In genomic region chr6:13030961-13031360, GRCm38 (mm10) we compare ENCODE assay signal across 8 mouse cellular contexts. TPM values are rescaled to one million over a fixed set of nuclear protein-coding genes. Genes with fewer than 3 reads are reported as not detected.
DNase-seq lines count a peak whose midpoint lies in the region; ATAC-seq and TF ChIP-seq lines count a peak whose summit lies in the region.

No protein-coding gene starts in this region.

- TF ChIP-seq CTCF in liver, postnatal 0 days (IDR thresholded peaks at IDR 0.05; ENCODE audit: low read depth), result peak; percentile 22; the same call in 1 of the 2 replicates

- no peaks in the 10 kb centered on the region for H3K27me3 ChIP-seq in liver, postnatal 0 days (ENCODE audit: insufficient read depth, low read length)
- no peaks in the 10 kb centered on the region for H3K27me3 ChIP-seq in liver, embryonic 11.5 days (replicated peaks; ENCODE audit: control insufficient read depth, insufficient read depth, low read length)

- no peak for ATAC-seq in cerebellum, adult (ENCODE audit: insufficient number of reproducible peaks, low FRiP score, low TSS enrichment)
- no peak for ATAC-seq in liver, postnatal 0 days
- no peak for ATAC-seq in liver, embryonic 11.5 days (replicated peaks; ENCODE audit: low FRiP score)
- ATAC-seq in megakaryocyte-erythroid progenitor cell, adult 5-6 weeks (replicated peaks; ENCODE audit: low FRiP score, low TSS enrichment, poor library complexity, severe bottlenecking), result no peak

- H3K4me1 ChIP-seq in liver, postnatal 0 days (ENCODE audit: insufficient read depth), result no peaks in the 10 kb centered on the region
- H3K4me1 ChIP-seq in liver, embryonic 11.5 days (replicated peaks; ENCODE audit: control insufficient read depth, insufficient read depth, low read length), result no peaks in the 10 kb centered on the region

- peak; percentile 39 to 42 for DNase-seq in cerebellum, postnatal 10 days
- DNase-seq in liver, postnatal 0 days, result no peak
- DNase-seq in liver, embryonic 11.5 days (ENCODE audit: low spot score), result no peak
- peak; percentile 13 to 16 for DNase-seq in heart, postnatal 10 days
- DNase-seq in left cerebral cortex, postnatal 4 days, result peak; percentile 29
- no peak for DNase-seq in B cell, adult 2 months

- no peak overlapping the region for H3K4me3 ChIP-seq in liver, postnatal 0 days (ENCODE audit: low read depth, low read length)
- no peak overlapping the region for H3K4me3 ChIP-seq in liver, embryonic 11.5 days (ENCODE audit: low read depth, low read length)

- no peaks in the 10 kb centered on the region for H3K9me3 ChIP-seq in liver, postnatal 0 days (ENCODE audit: low read length)
- H3K9me3 ChIP-seq in liver, embryonic 11.5 days (ENCODE audit: control insufficient read depth, low read length), result no peaks in the 10 kb centered on the region

- intact Hi-C loops in heart, postnatal 10 days (cut with DNase I), result loop anchor here (10.0 kb wide), 1 partner anchor 676 kb away; no protein-coding TSS in a partner anchor
- intact Hi-C loops in left cerebral cortex, postnatal 4 days (cut with DNase I), result no loop called here

- 43% methylated on average over 1 of the region's 1 CpGs for WGBS in liver, postnatal 0 days (ENCODE audit: insufficient replicate concordance)
- WGBS in liver, embryonic 11.5 days, result 66% methylated on average over 1 of the region's 1 CpGs

- no peak overlapping the region for H3K4me2 ChIP-seq in liver, postnatal 0 days (ENCODE audit: low read depth, low read length)
- H3K4me2 ChIP-seq in liver, embryonic 11.5 days, result no peak overlapping the region

- H3K36me3 ChIP-seq in liver, postnatal 0 days (replicated peaks; ENCODE audit: insufficient read depth, low read length), result no peaks in the 10 kb centered on the region
- H3K36me3 ChIP-seq in liver, embryonic 11.5 days (ENCODE audit: control insufficient read depth, insufficient read depth, low read length), result no peaks in the 10 kb centered on the region

- H3K9ac ChIP-seq in liver, postnatal 0 days (replicated peaks), result no peak overlapping the region
- H3K9ac ChIP-seq in liver, embryonic 11.5 days (ENCODE audit: low read depth, low read length), result no peak overlapping the region

- no peak overlapping the region for H3K27ac ChIP-seq in liver, postnatal 0 days (ENCODE audit: low read depth)
- no peak overlapping the region for H3K27ac ChIP-seq in liver, embryonic 11.5 days (ENCODE audit: low read depth, low read length)

- TF ChIP-seq EP300 in liver, postnatal 0 days (IDR thresholded peaks at IDR 0.05; ENCODE audit: low read depth), result no peak

RNA-seq across cellular contexts. Expression of gene Tmem106b, which starts 38.6 kb away (rescaled TPM):
- polyA plus RNA-seq in liver, postnatal 0 days (2015; fragmentation: Nextera tagmentation; extraction: Ambion mirVana), result 32.1 and 39.0 TPM in 2 replicates
- 16.1 and 20.0 TPM in 2 replicates for polyA plus RNA-seq in liver, embryonic 11.5 days (2014; fragmentation: Nextera tagmentation; extraction: Ambion mirVana)
- total RNA-seq in heart, postnatal 10 days (2021), result 100 to 1,000 TPM; 123 to 128 TPM
- 100 to 1,000 TPM in 1 of 2 experiments, 10 to 100 TPM in 1; 97.8 to 109 TPM for total RNA-seq in left cerebral cortex, postnatal 4 days (2021)
- total RNA-seq in megakaryocyte-erythroid progenitor cell, adult 5-6 weeks (2014; fragmentation: Nextera tagmentation), result 29.0 and 34.7 TPM in 2 replicates
- total RNA-seq in megakaryocyte-erythroid progenitor cell, adult 5-6 weeks (2017), result 23.8 and 28.6 TPM in 2 replicates

Comparison
In these comparisons a context has a peak if more than half of its experiments do, and no peak if none do; other contexts are left out.
1. DNase-seq: peak in cerebellum, postnatal 10 days (2 of 2), heart, postnatal 10 days (2 of 2) and left cerebral cortex, postnatal 4 days (single experiment); none in liver, postnatal 0 days (single experiment), liver, embryonic 11.5 days (single experiment) and B cell, adult 2 months (0 of 2).